Mouse (Mus musculus) G1E (cell line): ENCODE measurements around the gene Ttc7.

ENCODE experiments used
- CTCF ChIP-seq: IDR thresholded peaks from 2 replicates; pipeline ENCODE4 v1.5.1; 2012; ENCODE audit warnings: low read depth, low read length, inconsistent platforms, mixed read lengths
- GATA1 ChIP-seq: IDR thresholded peaks from 2 replicates; pipeline ENCODE4 v1.6.1; 2012; ENCODE audit warnings: borderline replicate concordance, low read length, inconsistent platforms, mixed read lengths
- GATA2 ChIP-seq: IDR thresholded peaks from 2 replicates; pipeline ENCODE4 v1.6.1; 2012; ENCODE audit warnings: low read depth, low read length, inconsistent platforms, borderline replicate concordance
- POLR2AphosphoS5 ChIP-seq: IDR thresholded peaks from 2 replicates; pipeline ENCODE4 v1.6.1; 2012; ENCODE audit warnings: low read depth, low read length, inconsistent platforms; ENCODE audit not compliant: insufficient replicate concordance
- TAL1 ChIP-seq: conservative IDR thresholded peaks from 2 replicates; pipeline ENCODE4 v1.6.1; 2012; ENCODE audit warnings: low read depth, low read length, inconsistent platforms, mixed read lengths

- TF ChIP-seq CTCF (no peak), TAL1 (no peak), GATA2 (no peak), POLR2AphosphoS5 (no peak), GATA1 (no peak)
Measured at GRCm38 (mm10) chr17:87325501-87325900, 42.8 kb downstream of the Ttc7 start.
